Mouse (Mus musculus) CH12.LX (cell line): Measurements from ENCODE around the gene Schip1. TPM values are rescaled to one million over a fixed set of nuclear protein-coding genes. Genes with fewer than 3 reads are reported as not detected.

Experiments used
- DNase-seq: peaks from one replicate; pipeline ENCODE4 v3.0.0-alpha.2; 2013; ENCODE audit errors: extremely low read depth
- H3K27ac ChIP-seq: 2 replicates; pipeline ENCODE4 v1.5.1; 2012; ENCODE audit warnings: low read depth, mild to moderate bottlenecking, control low read depth, moderate library complexity; ENCODE audit not compliant: insufficient read depth
- H3K27me3 ChIP-seq: replicated peaks from 2 replicates; pipeline ENCODE3; 2012; ENCODE audit warnings: inconsistent platforms
- H3K36me3 ChIP-seq, 2 experiments: replicated peaks in 1 of 2; 2 replicates each; pipeline versions ENCODE3 to v1.6.1; 2012; ENCODE audit warnings: inconsistent platforms in 1 of 2, low read length in 1 of 2, mild to moderate bottlenecking in 1 of 2, mixed read lengths in 1 of 2, moderate library complexity in 1 of 2; ENCODE audit not compliant: control insufficient read depth in 1 of 2, insufficient read depth in 1 of 2
- H3K4me1 ChIP-seq, 2 experiments: 2 replicates each; pipeline ENCODE4 v1.6.1; 2012; ENCODE audit warnings: inconsistent platforms in 1 of 2, moderate library complexity in 1 of 2; ENCODE audit not compliant: insufficient read depth in 2 of 2, control insufficient read depth in 1 of 2
- H3K4me2 ChIP-seq: 2 replicates; pipeline ENCODE4 v1.6.1; 2012; ENCODE audit warnings: low read depth, mild to moderate bottlenecking, control low read depth; ENCODE audit not compliant: poor library complexity, insufficient read depth, severe bottlenecking
- H3K4me3 ChIP-seq, 3 experiments: fragments of 150-350 bp in 1 of 3; sonication (generic) in 1 of 3; replicated peaks in 1 of 3; 2 replicates each; pipeline versions ENCODE3 to v1.5.1; 2011 to 2012; ENCODE audit warnings: low read depth in 2 of 3, low read length in 2 of 3, mild to moderate bottlenecking in 2 of 3, moderate library complexity in 2 of 3, control low read depth in 1 of 3, improper control_type of control experiment in 1 of 3, inconsistent platforms in 1 of 3, mixed read lengths in 1 of 3; ENCODE audit not compliant: poor library complexity in 1 of 3
- H3K79me2 ChIP-seq: replicated peaks from 2 replicates; pipeline ENCODE4 v1.6.1; 2012; ENCODE audit warnings: mild to moderate bottlenecking, moderate library complexity; ENCODE audit not compliant: control insufficient read depth, poor library complexity, insufficient read depth, severe bottlenecking; ENCODE audit errors: extremely low read depth
- H3K9ac ChIP-seq: 2 replicates; pipeline ENCODE4 v1.6.1; 2012; ENCODE audit warnings: low read depth, mild to moderate bottlenecking, control low read depth, moderate library complexity; ENCODE audit not compliant: insufficient read depth
- H3K9me3 ChIP-seq: replicated peaks from 2 replicates; pipeline ENCODE3; 2012; ENCODE audit warnings: low read length, inconsistent platforms, mixed read lengths
- CHD1 ChIP-seq: IDR thresholded peaks from 2 replicates; pipeline ENCODE4 v1.6.1; 2012; ENCODE audit warnings: low read depth, low read length, improper control_type of control experiment, inconsistent platforms
- CTCF ChIP-seq, 2 experiments: IDR thresholded peaks in 1 of 2; conservative IDR thresholded peaks in 1 of 2; 2 replicates each; pipeline ENCODE4 v1.5.1; 2011 to 2012; ENCODE audit warnings: low read depth in 2 of 2, low read length in 2 of 2, improper control_type of control experiment in 1 of 2, inconsistent platforms in 1 of 2, mild to moderate bottlenecking in 1 of 2, moderate library complexity in 1 of 2
- E2F4 ChIP-seq: IDR thresholded peaks from 2 replicates; pipeline ENCODE4 v1.6.1; 2011; ENCODE audit warnings: low read depth, low read length, improper control_type of control experiment; ENCODE audit not compliant: insufficient replicate concordance
- ETS1 ChIP-seq: conservative IDR thresholded peaks from 2 replicates; pipeline ENCODE4 v1.6.1; 2012; ENCODE audit warnings: low read depth, mild to moderate bottlenecking, inconsistent platforms, low read length, improper control_type of control experiment, moderate library complexity
- GABPA ChIP-seq: IDR thresholded peaks from 2 replicates; pipeline ENCODE4 v1.6.1; 2012; ENCODE audit warnings: low read depth, low read length, improper control_type of control experiment, inconsistent platforms; ENCODE audit not compliant: insufficient replicate concordance
- IRF4 ChIP-seq: IDR thresholded peaks from 2 replicates; pipeline ENCODE4 v1.6.1; 2014; ENCODE audit warnings: low read depth, mild to moderate bottlenecking, inconsistent platforms, low read length, improper control_type of control experiment
- JUN ChIP-seq: IDR thresholded peaks from 2 replicates; pipeline ENCODE4 v1.6.1; 2011; ENCODE audit warnings: low read depth, mild to moderate bottlenecking, low read length, improper control_type of control experiment, moderate library complexity; ENCODE audit not compliant: insufficient read depth
- KAT2A ChIP-seq: IDR thresholded peaks from 2 replicates; pipeline ENCODE4 v1.6.1; 2012; ENCODE audit warnings: low read length, improper control_type of control experiment, inconsistent platforms; ENCODE audit not compliant: insufficient replicate concordance
- MAFK ChIP-seq: IDR thresholded peaks from 2 replicates; pipeline ENCODE4 v1.6.1; 2011; ENCODE audit warnings: low read length, improper control_type of control experiment; ENCODE audit not compliant: insufficient replicate concordance
- MAZ ChIP-seq: IDR thresholded peaks from 2 replicates; pipeline ENCODE4 v1.6.1; 2012; ENCODE audit warnings: low read depth, mild to moderate bottlenecking, inconsistent platforms, low read length, improper control_type of control experiment, moderate library complexity
- MEF2A ChIP-seq: IDR thresholded peaks from 2 replicates; pipeline ENCODE4 v1.6.1; 2014; ENCODE audit warnings: low read depth, mild to moderate bottlenecking, inconsistent platforms, low read length, improper control_type of control experiment, borderline replicate concordance
- NELFE ChIP-seq: IDR thresholded peaks from 2 replicates; pipeline ENCODE4 v1.6.1; 2011; ENCODE audit warnings: low read depth, low read length, improper control_type of control experiment
- NRF1 ChIP-seq: IDR thresholded peaks from 2 replicates; pipeline ENCODE4 v1.6.1; 2014; ENCODE audit warnings: low read depth, mild to moderate bottlenecking, inconsistent platforms, low read length, improper control_type of control experiment, moderate library complexity
- POLR2A ChIP-seq: IDR thresholded peaks from 2 replicates; pipeline ENCODE4 v1.6.1; 2011; ENCODE audit warnings: low read depth, mild to moderate bottlenecking, improper control_type of control experiment, low read length
- POLR2AphosphoS2 ChIP-seq: IDR thresholded peaks from 2 replicates; pipeline ENCODE4 v1.6.1; 2011; ENCODE audit warnings: low read depth, low read length, improper control_type of control experiment
- TCF12 ChIP-seq: IDR thresholded peaks from 2 replicates; pipeline ENCODE4 v1.6.1; 2014; ENCODE audit warnings: low read depth, mild to moderate bottlenecking, inconsistent platforms, low read length, improper control_type of control experiment
- UBTF ChIP-seq: IDR thresholded peaks from 2 replicates; pipeline ENCODE4 v1.6.1; 2012; ENCODE audit warnings: low read depth, mild to moderate bottlenecking, inconsistent platforms, low read length, improper control_type of control experiment, moderate library complexity
- USF2 ChIP-seq: conservative IDR thresholded peaks from 2 replicates; pipeline ENCODE4 v1.6.1; 2011; ENCODE audit warnings: low read depth, low read length, improper control_type of control experiment
- ZC3H11A ChIP-seq: IDR thresholded peaks from 2 replicates; pipeline ENCODE4 v1.6.1; 2012; ENCODE audit warnings: low read depth, mild to moderate bottlenecking, inconsistent platforms, low read length, improper control_type of control experiment
- ZMIZ1 ChIP-seq: IDR thresholded peaks from 2 replicates; pipeline ENCODE4 v1.6.1; 2012; ENCODE audit warnings: low read depth, mild to moderate bottlenecking, inconsistent platforms, low read length, improper control_type of control experiment
- dilution Hi-C: fragments of 300-500 bp; cut with MboI; formaldehyde crosslinking; loops from 2 replicates; pipeline ENCODE4 v1.14.3; 2020; ENCODE audit warnings: low sequenced_read_pairs; ENCODE audit not compliant: extremely low pct_unique_long_range_greater_than_20kb, extremely low pct_ligation_motif_present
- in situ Hi-C: fragments of 300-500 bp; cut with MboI; formaldehyde crosslinking; loops from 3 replicates; pipeline ENCODE4 v1.14.3; 2019; ENCODE audit warnings: low sequenced_read_pairs, low pct_ligation_motif_present, low pct_unique_long_range_greater_than_20kb, mixed read lengths
- polyA plus RNA-seq: library from polyadenylated mRNA; unstranded; fragments of >175 nt; gene quantifications from 2 replicates; pipeline ENCODE4 v1.2.1, GENCODE M21; 2012; ENCODE audit warnings: low read depth; ENCODE audit not compliant: insufficient read length
- total RNA-seq, 2 experiments: library from RNA; depleted of rRNA; stranded (reverse); fragments of 300-350 nt in 1 of 2; fragments of >200 nt in 1 of 2; gene quantifications; 2 replicates each; pipeline ENCODE4 v1.2.3; 2012 to 2014

Gene Schip1
- total and polyA plus RNA-seq, 3 experiments, result 0.25 to 0.36 TPM; not detected in 1

GRCm38 (mm10) chr3:68616363-68616762, 551.8 kb downstream of the Schip1 start:
- H3K4me3 ChIP-seq, result no peak overlapping the region
- in situ Hi-C loops (loop anchor here (10.0 kb wide), 1 partner anchor 98 kb away; no protein-coding TSS in a partner anchor), dilution Hi-C loops (no loop called here)
- H3K4me1 ChIP-seq, result peaks cover 5 to 6% of the 10 kb centered on the region in 2 experiments; a peak in 2 of 4 replicates
- H3K36me3 ChIP-seq, result no peaks in the 10 kb centered on the region
- H3K4me2 ChIP-seq, result no peak overlapping the region
- no peak for DNase-seq
- no peak for TF ChIP-seq GABPA
- TF ChIP-seq UBTF, result no peak
- TF ChIP-seq MEF2A, result no peak
- no peak for TF ChIP-seq TCF12
- TF ChIP-seq ETS1, result no peak
- TF ChIP-seq POLR2A, result no peak
- no peak for TF ChIP-seq USF2
- TF ChIP-seq E2F4, result no peak
- TF ChIP-seq ZC3H11A, result no peak
- TF ChIP-seq JUN, result no peak
- no peak for TF ChIP-seq IRF4
- no peak for TF ChIP-seq NRF1
- TF ChIP-seq POLR2AphosphoS2, result no peak
- TF ChIP-seq MAFK, result no peak
- no peak for TF ChIP-seq CTCF (conservative IDR thresholded peaks at IDR 0.05 in 1 of 2, IDR thresholded peaks at IDR 0.05 in 1 of 2; ENCODE audit: low read depth in 2 of 2, low read length in 2 of 2)
- TF ChIP-seq ZMIZ1, result no peak
- TF ChIP-seq CHD1, result no peak
- TF ChIP-seq NELFE, result no peak
- no peak overlapping the region for H3K9ac ChIP-seq
- H3K27ac ChIP-seq, result no peak overlapping the region
- H3K9me3 ChIP-seq, result no peaks in the 10 kb centered on the region
- H3K27me3 ChIP-seq, result no peaks in the 10 kb centered on the region
- no peaks in the 10 kb centered on the region for H3K79me2 ChIP-seq

GRCm38 (mm10) chr3:68617708-68618107, 553.1 kb downstream of the Schip1 start:
- dilution Hi-C loops, result no loop called here
- DNase-seq, result no peak
- no peaks in the 10 kb centered on the region for H3K79me2 ChIP-seq
- peaks cover 5 to 6% of the 10 kb centered on the region in 2 experiments; a peak in 2 of 4 replicates for H3K4me1 ChIP-seq
- no peak overlapping the region for H3K4me2 ChIP-seq
- in situ Hi-C loops, result loop anchor here (10.0 kb wide), 1 partner anchor 97 kb away; no protein-coding TSS in a partner anchor
- H3K36me3 ChIP-seq, result no peaks in the 10 kb centered on the region
- H3K27me3 ChIP-seq, result no peaks in the 10 kb centered on the region
- no peaks in the 10 kb centered on the region for H3K9me3 ChIP-seq
- no peak for TF ChIP-seq MAZ
- no peak for TF ChIP-seq KAT2A
- H3K4me3 ChIP-seq, result no peak overlapping the region
- H3K27ac ChIP-seq, result no peak overlapping the region
- no peak overlapping the region for H3K9ac ChIP-seq
